Mouse (Mus musculus) ES-Bruce4 (cell line): Measurements from ENCODE around the gene Nfatc2ip. TPM values are rescaled to one million over a fixed set of nuclear protein-coding genes. Genes with fewer than 3 reads are reported as not detected.

Experiments
- H3K27ac ChIP-seq: 2 replicates; pipeline ENCODE4 v1.5.1; 2012; ENCODE audit warnings: low read length, inconsistent platforms; ENCODE audit not compliant: insufficient read depth
- H3K27me3 ChIP-seq: 2 replicates; pipeline ENCODE4 v1.6.1; 2012; ENCODE audit warnings: mild to moderate bottlenecking, low read length, inconsistent platforms; ENCODE audit not compliant: control insufficient read depth, poor library complexity, insufficient read depth, severe bottlenecking
- H3K36me3 ChIP-seq: 2 replicates; pipeline ENCODE4 v1.6.1; 2012; ENCODE audit warnings: inconsistent platforms, mild to moderate bottlenecking, low read length, moderate library complexity; ENCODE audit not compliant: control insufficient read depth, poor library complexity, insufficient read depth, severe bottlenecking
- H3K4me1 ChIP-seq: one replicate; pipeline ENCODE4 v1.8.1; 2011; ENCODE audit warnings: low read length; ENCODE audit not compliant: control insufficient read depth, insufficient read depth
- H3K4me3 ChIP-seq: 2 replicates; pipeline ENCODE4 v1.5.1; 2011; ENCODE audit warnings: low read depth, mild to moderate bottlenecking, low read length
- H3K9ac ChIP-seq: 2 replicates; pipeline ENCODE4 v1.6.1; 2012; ENCODE audit warnings: low read depth, mild to moderate bottlenecking, inconsistent platforms; ENCODE audit not compliant: poor library complexity, severe bottlenecking
- H3K9me3 ChIP-seq: replicated peaks from 2 replicates; pipeline ENCODE4 v1.6.1; 2012; ENCODE audit warnings: mild to moderate bottlenecking, low read length, inconsistent platforms; ENCODE audit not compliant: control insufficient read depth, poor library complexity, insufficient read depth, severe bottlenecking
- CTCF ChIP-seq: IDR thresholded peaks from one replicate; pipeline ENCODE4 v1.8.1; 2011; ENCODE audit warnings: low read depth, low read length
- EP300 ChIP-seq: IDR thresholded peaks from 2 replicates; pipeline ENCODE4 v1.6.1; 2011; ENCODE audit warnings: low read depth, low read length; ENCODE audit not compliant: insufficient read depth
- POLR2A ChIP-seq: IDR thresholded peaks from one replicate; pipeline ENCODE4 v1.8.1; 2011; ENCODE audit warnings: low read length; ENCODE audit not compliant: insufficient read depth
- polyA plus RNA-seq: library from polyadenylated mRNA; stranded (reverse); fragments of >200 nt; gene quantifications from 2 replicates; pipeline ENCODE4 v1.2.4, GENCODE M21; 2011; ENCODE audit warnings: low read depth; ENCODE audit not compliant: missing spikeins, insufficient read depth, insufficient read length

The Nfatc2ip gene
- polyA plus RNA-seq, 1 experiment: 78.6 TPM

- Histone ChIP-seq H3K27me3 (no peaks in the 10 kb centered on the region), H3K27ac (peak overlapping the region; percentile 40; the same call in 1 of the 2 replicates), H3K9ac (peak overlapping the region; percentile 15), H3K4me3 (peak overlapping the region; percentile 8; the same call in 1 of the 2 replicates), H3K9me3 (no peaks in the 10 kb centered on the region), H3K4me1 (peaks cover 16% of the 10 kb centered on the region), H3K36me3 (no peaks in the 10 kb centered on the region)
- TF ChIP-seq POLR2A (no peak), EP300 (no peak), CTCF (no peak)
These were observed 45.7 kb downstream of the Nfatc2ip start for GRCm38 (mm10) chr7:126350748-126351418.

DNA sequence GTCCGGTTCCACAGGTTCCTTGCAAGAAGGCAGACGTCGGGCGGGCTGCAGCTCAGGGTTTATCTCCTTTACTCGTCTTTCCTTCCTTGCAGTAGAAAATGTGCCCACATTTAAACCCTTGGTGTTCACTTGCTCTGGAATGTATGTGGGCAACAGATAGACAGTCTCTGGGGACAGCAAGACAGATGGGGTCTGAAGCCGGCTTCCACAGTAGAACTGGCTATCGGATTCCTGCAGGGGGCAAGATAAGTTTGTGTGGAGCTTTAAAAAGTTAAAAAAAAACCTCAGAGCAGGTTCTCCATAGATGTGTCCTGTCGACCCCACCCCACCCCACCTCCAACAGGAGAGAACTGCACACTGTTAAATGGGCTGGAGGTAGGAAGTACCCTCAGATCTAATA is 48.2 kb downstream of the Nfatc2ip start:
- no peaks in the 10 kb centered on the region for H3K9me3 ChIP-seq
- H3K27ac ChIP-seq: peak overlapping the region; percentile 45; the same call in 1 of the 2 replicates
- peaks cover 15% of the 10 kb centered on the region for H3K4me1 ChIP-seq
- no peaks in the 10 kb centered on the region for H3K36me3 ChIP-seq
- no peak overlapping the region for H3K9ac ChIP-seq
- H3K27me3 ChIP-seq: no peaks in the 10 kb centered on the region
- TF ChIP-seq POLR2A: no peak
- no peak for TF ChIP-seq EP300
- no peak for TF ChIP-seq CTCF
- H3K4me3 ChIP-seq: no peak overlapping the region

DNA sequence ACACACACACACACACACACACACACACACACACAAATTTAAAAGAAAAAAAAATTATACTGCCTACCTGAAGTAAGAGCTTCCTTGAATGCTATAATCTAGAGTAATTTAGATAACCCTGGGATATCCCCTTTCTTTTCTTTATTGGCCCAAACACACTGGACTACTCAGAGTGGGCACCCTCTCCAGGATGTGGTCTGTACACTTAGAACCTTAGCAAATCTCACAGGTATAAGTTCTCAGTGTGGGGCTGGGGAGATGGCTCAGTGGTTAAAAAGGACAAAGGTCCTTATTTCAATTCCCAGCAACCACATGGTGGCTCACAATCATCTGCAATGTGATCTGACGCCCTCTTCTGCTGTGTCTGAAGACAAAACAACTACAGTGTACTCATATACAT is 49.4 kb downstream of the Nfatc2ip start:
- peaks cover 15% of the 10 kb centered on the region for H3K4me1 ChIP-seq
- H3K36me3 ChIP-seq: no peaks in the 10 kb centered on the region
- H3K9ac ChIP-seq: no peak overlapping the region
- TF ChIP-seq EP300: no peak
- no peak for TF ChIP-seq POLR2A
- TF ChIP-seq CTCF: no peak
- no peaks in the 10 kb centered on the region for H3K9me3 ChIP-seq
- H3K4me3 ChIP-seq: no peak overlapping the region
- H3K27me3 ChIP-seq: no peaks in the 10 kb centered on the region
- H3K27ac ChIP-seq: no peak overlapping the region

GRCm38 (mm10) chr7:126345969-126346368 is 50.6 kb downstream of the Nfatc2ip start:
- Histone ChIP-seq H3K4me3 (no peak overlapping the region), H3K9me3 (no peaks in the 10 kb centered on the region), H3K9ac (peak overlapping the region; percentile 49; the same call in 1 of the 2 replicates), H3K4me1 (peaks cover 14% of the 10 kb centered on the region), H3K27ac (0 out of 2 replicates have a peak overlapping the region, but pooled peaks have one; percentile 30), H3K27me3 (no peaks in the 10 kb centered on the region), H3K36me3 (no peaks in the 10 kb centered on the region)
- TF ChIP-seq EP300: no peak
- no peak for TF ChIP-seq CTCF
- no peak for TF ChIP-seq POLR2A

- TF ChIP-seq CTCF (no peak), EP300 (no peak), POLR2A (no peak)
- Histone ChIP-seq H3K4me3 (no peak overlapping the region), H3K9me3 (no peaks in the 10 kb centered on the region), H3K36me3 (no peaks in the 10 kb centered on the region), H3K4me1 (peaks cover 13% of the 10 kb centered on the region), H3K27me3 (no peaks in the 10 kb centered on the region), H3K9ac (peak overlapping the region; percentile 49; the same call in 1 of the 2 replicates), H3K27ac (peak overlapping the region; percentile 49; the same call in 1 of the 2 replicates)
These were observed 51.0 kb downstream of the Nfatc2ip start for GRCm38 (mm10) chr7:126345557-126345956.

GRCm38 (mm10) chr7:126340896-126341295 is 55.6 kb downstream of the Nfatc2ip start:
- no peaks in the 10 kb centered on the region for H3K27me3 ChIP-seq
- no peaks in the 10 kb centered on the region for H3K36me3 ChIP-seq
- 0 out of 2 replicates have a peak overlapping the region, but pooled peaks have one; percentile 18 for H3K27ac ChIP-seq
- H3K9ac ChIP-seq: no peak overlapping the region
- no peak for TF ChIP-seq EP300
- TF ChIP-seq CTCF: no peak
- no peak for TF ChIP-seq POLR2A
- H3K4me3 ChIP-seq: no peak overlapping the region
- H3K4me1 ChIP-seq: peaks cover 9% of the 10 kb centered on the region
- H3K9me3 ChIP-seq: no peaks in the 10 kb centered on the region
